Mouse (Mus musculus): ENCODE measurements around the gene Clasrp.

Clasrp gene

GRCm38 (mm10) chr7:19542155-19542691 is 62.1 kb downstream of the Clasrp start:
- in situ Hi-C loops (cut with MboI; ENCODE audit: unreplicated experiment in 2 of 2): loop anchor here (5.0 kb wide), 1 partner anchor 35 kb away; the partner anchor contains the start of genes Bloc1s3 (in 2 of the 2) and Trappc6a (in 2 of the 2)

- in situ Hi-C loops (cut with MboI; ENCODE audit: unreplicated experiment in 2 of 2): loop anchor here (5.0 kb wide), 1 partner anchor 34 kb away; the partner anchor contains the start of genes Bloc1s3 (in 2 of the 2) and Trappc6a (in 2 of the 2)
Measured at GRCm38 (mm10) chr7:19541681-19542154, 62.6 kb downstream of the Clasrp start.

- in situ Hi-C loops (cut with MboI; ENCODE audit: unreplicated experiment in 2 of 2): loop anchor here (5.0 kb wide), 1 partner anchor 34 kb away; the partner anchor contains the start of genes Bloc1s3 (in 2 of the 2) and Trappc6a (in 2 of the 2)
Measured at GRCm38 (mm10) chr7:19540771-19541566, 63.3 kb downstream of the Clasrp start.

GRCm38 (mm10) chr7:19534676-19535075 is 69.6 kb downstream of the Clasrp start:
- in situ Hi-C loops (cut with MboI; ENCODE audit: unreplicated experiment in 2 of 2): no loop called here

- in situ Hi-C loops (cut with MboI; ENCODE audit: unreplicated experiment in 2 of 2): no loop called here
Measured at GRCm38 (mm10) chr7:19532240-19532639, 72.0 kb downstream of the Clasrp start.

- in situ Hi-C loops (cut with MboI; ENCODE audit: unreplicated experiment in 2 of 2): no loop called here
Measured at GRCm38 (mm10) chr7:19531077-19531476, 73.2 kb downstream of the Clasrp start.
